Mouse (Mus musculus) effector memory CD4-positive, alpha-beta T cell, adult 7 months (primary cell): ENCODE measurements around the gene Gm5155. TPM values are rescaled to one million over a fixed set of nuclear protein-coding genes. Genes with fewer than 3 reads are reported as not detected.

Experiments
- polyA plus RNA-seq: library from polyadenylated mRNA; unstranded; fragments of 100-300 nt; shearing (Covaris generic); gene quantifications from one replicate; pipeline ENCODE4 v1.2.1, GENCODE M21; 2017

Gene Gm5155
- not detected for polyA plus RNA-seq

GRCm38 (mm10) chr7:17871467-17871866 lies at the start of gene Gm5155:
Gene Gm5155 (plus strand): TSS chr7:17871767.

Other genes starting within 250 kb of the Gm5155 start
- not detected for gene Ceacam5, start 158.5 kb upstream of the Gm5155 start, polyA plus RNA-seq
- gene Ceacam14, start 59.1 kb upstream of the Gm5155 start, polyA plus RNA-seq = not detected
- gene Ceacam11, start 100.4 kb downstream of the Gm5155 start, polyA plus RNA-seq = not detected
- gene Ceacam13, start 138.1 kb downstream of the Gm5155 start, polyA plus RNA-seq = not detected
- gene Ceacam12, start 194.2 kb downstream of the Gm5155 start, polyA plus RNA-seq = not detected